Mouse (Mus musculus) cerebellum, postnatal 25 days (tissue): Measurements from ENCODE around the gene Rtl10.
A peak's percentile ranks its signal among the peaks of the same experiment; 100 is the strongest.
"Not testable (repeated sequence)": the region's sequence is repeated elsewhere in the genome, so short reads cannot be mapped to it uniquely, and the experiment has no call there.

Source experiments
- DNase-seq, 2 experiments: peaks; one replicate each; pipeline ENCODE4 v3.0.0; 2021; ENCODE audit warnings: mixed read lengths in 2 of 2

The Rtl10 gene

DNA sequence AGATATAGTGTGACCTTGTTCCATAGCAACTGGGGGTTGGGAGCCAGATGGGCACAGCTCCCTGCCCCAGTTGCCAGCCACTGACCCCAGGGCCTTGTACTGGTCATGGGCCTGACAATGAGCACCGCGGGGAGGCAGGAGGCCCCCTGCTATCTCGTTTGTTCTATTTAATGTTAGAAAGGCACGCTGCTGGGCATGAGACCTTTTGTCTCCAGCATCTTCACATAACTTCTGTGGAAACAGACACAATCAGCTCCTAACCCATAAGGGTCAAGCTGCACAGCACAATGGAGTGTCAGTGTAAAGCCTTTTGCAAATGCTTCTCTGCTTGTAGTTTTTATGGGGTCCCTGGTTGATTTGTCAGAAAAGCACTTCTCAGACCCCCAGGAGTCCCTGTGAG lies 14.3 kb upstream of the Rtl10 start:
- DNase-seq, result no peak

DNA sequence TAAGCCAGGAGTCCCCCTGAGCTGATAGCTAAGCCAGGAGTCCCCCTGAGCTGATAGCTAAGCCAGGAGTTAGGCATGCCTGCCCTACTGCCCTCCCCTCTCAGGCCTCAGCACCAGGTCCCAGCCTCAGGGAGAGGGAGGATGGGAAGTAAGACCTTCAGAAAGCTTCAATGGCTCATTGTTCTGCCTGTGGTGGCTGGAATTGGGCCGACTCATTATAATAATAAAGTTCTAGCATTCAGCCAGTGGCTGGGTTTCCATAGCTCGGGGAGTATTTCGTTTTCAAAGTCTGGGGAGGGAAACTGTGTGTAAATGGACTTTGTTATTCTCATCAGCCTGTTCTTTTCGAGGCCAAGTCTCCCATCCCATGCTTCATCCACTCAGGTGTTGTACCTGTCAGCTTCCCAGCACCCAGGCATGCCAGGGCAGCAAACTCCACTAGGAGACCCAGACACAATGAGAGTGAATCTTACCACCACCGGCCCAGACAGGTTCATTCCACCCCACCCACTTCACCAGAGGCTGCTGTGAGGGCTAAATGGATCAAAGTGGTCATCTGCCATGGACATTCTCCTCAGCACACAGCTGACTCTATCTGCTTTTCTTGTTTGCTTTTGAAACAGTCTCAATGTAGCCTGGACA lies 13.8 kb upstream of the Rtl10 start:
- DNase-seq, result no peak

DNA sequence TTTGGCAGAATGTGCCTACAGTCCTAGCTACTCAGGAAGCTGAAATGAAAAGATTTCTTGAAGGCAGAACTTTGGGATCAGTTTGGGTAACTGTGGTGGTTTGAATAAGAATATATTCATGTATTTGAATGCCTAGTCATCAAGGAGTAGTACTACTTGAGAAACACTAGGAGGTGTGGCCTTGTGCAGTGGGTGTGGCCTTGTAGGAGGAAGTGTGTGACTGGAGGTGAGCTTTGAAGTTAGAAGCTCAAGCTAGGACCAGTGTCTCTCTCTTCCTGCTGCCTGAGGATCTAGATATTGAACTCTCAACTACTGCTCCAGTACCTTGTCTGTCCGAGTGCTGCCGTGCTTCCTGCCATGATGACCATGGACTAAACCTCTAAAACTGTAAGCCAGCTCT lies 12.6 kb upstream of the Rtl10 start:
- no peak for DNase-seq

DNA sequence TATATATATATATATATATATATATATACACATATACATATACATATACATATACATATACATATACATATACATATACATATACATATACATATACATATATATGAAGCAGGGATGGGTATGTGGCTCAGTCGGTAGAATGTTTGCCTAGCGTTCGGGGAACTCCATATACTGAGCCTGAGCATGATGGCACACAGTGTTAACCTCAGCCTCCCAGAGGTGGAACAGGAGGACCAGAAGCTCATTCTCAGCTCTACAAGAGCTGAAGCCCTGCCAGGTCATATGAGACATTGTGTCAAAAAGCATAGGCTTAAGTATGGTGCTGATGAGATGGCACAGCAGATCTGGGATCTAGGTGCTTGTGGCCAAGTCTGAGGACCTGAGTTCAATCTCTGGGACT lies 8.4 kb upstream of the Rtl10 start:
- DNase-seq, result no peak

DNA sequence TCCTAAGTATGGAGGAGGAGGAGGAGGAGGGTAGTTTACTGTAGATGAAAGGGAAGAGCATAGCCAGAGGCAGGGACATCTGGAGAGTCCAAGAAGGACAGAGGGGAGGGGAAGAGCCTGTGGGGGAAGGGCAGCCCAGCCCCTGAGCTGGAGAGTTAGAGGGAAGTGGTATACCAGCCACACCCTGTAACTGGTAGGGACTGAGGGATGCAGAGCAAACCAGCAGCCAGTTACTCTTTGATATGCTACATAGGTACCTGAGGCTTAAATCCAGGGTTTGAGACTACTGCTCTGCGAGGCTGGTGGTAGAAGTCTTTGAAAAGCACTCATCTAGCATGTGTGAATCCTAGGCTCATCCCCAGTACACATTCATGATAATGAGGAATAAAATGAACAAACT lies 7.8 kb upstream of the Rtl10 start:
- DNase-seq, result no peak

DNA sequence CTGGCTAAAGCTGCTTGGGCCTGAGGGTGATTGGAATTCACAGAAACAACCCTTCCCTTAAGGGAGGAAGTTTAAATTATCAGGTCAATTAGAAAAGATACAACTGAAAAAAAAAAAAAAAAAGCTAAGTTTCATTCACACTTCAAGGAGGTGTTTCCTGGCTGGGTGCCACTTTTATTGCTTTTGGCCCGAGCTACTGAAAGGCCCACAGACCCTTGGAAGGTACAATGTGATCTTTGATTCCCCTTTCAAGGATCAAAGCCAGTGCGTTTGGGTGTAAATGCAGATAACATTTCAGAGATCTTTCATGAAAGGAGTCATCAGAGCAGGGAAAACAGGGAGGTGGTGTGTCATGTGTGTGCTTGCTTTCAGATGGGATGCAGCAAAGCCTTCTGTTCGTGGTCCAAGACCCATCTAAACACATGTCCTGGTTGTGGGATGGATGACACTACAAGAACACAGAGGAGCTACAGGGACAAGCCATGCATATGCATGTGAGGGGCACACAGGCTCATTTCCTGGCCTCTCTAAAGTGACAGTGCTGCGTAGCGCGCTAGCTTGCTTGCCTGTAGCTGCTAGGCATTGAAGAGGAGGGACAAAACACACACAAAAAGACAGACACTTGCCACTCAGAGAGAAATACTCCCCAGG lies 711 bp upstream of the Rtl10 start:
- peak in 1 of 2 experiments; percentile 24 for DNase-seq

DNA sequence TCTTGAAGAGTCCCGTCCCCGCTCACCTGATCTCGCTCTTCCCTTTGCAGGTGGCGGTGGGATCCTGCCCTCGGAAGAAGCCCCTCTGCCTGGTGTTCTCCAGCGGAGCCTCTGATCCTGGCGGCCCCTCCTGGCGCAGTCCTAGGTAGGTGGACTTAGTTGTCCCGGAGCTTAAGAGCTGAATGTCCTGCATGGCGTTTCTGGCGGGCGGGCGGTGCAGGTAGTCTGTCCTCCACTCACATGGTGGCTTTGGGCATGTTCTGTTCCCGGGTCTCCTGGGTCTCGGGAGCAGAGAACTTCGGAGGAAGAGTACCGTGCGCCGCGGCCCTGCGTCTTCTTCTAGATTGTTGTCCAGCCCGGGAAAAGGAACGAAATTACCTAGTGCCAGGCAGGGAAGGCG lies 295 bp downstream of the Rtl10 start:
- DNase-seq, result no peak

DNA sequence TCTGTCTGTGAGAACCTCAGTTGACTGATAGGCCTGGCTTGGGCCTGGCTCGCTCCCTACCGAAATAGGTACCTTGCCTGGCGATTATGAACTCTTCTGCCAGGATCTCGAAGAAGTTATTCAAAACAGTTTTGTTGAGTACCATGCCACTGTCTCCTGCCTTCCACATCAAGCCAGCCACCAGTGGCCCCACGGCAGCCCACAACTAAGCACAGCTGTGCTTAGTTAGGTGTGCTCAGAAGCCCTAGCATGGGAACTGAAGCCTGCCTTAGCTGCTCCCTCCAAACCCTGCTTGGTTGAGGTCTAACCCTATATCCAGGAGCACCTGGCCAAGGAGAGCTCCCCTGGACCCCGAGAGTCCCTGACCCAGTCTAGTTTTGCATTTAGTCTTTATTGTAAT lies 2.8 kb downstream of the Rtl10 start:
- no peak for DNase-seq

DNA sequence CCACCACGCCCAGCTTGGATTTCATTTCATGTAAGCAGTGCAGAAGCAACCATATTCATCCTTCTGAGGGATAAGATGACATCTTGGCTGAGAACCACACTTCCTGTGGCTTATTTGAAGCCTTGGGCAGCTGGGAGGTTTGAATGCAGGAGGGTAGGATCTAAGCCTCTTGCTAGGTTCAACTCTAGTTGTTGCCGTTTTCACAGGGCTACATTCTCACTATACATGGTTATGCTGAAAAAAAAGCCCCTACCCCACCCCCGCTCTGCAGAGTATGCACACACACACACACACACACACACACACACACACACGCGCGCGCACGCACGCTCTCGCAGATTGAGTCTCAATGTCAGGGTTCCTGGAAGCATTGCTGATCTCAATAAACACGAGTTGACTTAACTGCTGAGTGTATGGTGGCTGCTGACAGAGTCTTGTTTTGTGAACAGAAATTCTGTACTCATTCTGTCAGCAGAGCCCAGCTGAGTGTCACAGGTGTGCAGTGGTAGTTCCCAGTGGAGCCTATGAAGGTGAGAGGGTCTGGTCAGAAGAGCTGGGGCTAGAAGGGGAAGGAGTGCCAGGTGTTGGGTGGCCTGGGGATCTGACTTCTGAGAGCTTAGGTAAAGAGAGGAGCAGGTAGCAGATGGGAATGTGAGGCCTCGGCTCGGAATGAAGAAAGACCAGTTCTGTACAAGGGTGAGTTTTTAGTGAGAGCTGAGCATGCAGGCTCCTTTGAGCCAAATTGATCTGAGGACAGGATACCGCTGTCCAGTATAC lies 5.1 kb downstream of the Rtl10 start:
- no peak for DNase-seq

DNA sequence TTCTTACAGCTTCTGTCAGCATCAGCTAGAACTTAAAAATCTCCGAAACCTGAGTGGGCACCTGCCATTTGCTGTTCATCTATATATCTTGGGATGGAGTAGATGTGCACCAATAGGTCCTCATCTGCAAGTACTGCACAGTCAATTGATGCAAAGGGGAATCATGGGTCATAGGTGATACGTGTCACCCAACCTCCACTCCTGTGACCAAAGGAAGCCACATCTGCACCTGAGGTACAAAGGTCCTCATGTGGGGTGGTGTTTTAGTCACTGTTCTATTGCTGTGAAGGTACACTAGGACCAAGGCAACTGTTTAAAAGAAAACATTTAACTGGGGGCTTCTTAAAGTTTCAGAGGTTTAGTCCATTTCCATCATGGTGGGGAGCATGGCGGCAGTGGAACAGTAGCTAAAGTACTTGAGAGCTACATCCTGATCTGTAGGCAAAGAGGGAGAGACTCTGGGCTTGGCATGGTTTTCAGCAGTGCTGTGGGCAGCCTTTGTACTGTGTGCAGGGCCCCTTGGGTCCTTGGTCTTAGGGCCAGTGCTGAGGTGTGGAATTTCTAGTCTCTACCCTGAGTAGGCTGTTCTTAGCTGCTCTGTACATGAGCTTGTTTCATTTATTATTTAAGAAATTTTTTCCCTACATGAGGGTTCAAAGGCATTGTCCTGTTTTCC lies 8.0 kb downstream of the Rtl10 start:
- DNase-seq, result no peak

DNA sequence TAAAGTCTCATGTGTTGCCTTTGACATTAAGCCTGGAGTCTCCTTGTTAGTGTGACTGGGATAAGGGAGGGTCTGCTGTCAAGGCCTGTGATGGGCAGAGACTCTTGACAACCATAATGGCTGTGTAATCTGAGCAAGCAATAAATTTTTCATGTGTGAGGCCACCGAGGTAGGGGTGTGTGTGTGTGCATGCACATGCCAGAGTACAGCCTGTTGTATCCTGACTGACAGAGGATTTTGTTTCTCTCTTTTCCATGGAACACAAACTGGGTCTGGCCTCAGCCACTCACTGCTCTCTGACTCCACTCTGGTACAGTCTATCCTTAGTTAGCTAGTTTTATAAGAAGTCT lies 8.5 kb downstream of the Rtl10 start:
- no peak for DNase-seq

DNA sequence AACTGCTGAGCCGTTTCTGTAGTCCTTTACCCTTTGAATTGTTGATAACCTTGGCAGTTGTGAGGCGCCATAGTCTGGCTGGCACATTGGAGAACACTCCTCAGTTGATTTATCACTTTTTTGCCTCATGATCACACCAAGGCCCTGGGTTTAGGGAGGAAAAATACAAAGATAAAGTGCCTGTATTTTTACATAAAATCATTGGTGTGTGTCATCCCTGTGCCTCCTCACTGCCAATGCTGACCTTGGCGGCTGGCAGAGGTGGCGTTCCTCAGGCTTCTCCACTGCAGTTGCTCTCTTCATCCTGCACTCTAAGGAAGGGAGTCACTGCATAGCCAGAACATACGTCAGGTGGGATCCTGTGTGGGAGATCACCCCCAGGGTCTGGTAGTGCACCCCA lies 13.0 kb downstream of the Rtl10 start:
- no peak for DNase-seq

DNA sequence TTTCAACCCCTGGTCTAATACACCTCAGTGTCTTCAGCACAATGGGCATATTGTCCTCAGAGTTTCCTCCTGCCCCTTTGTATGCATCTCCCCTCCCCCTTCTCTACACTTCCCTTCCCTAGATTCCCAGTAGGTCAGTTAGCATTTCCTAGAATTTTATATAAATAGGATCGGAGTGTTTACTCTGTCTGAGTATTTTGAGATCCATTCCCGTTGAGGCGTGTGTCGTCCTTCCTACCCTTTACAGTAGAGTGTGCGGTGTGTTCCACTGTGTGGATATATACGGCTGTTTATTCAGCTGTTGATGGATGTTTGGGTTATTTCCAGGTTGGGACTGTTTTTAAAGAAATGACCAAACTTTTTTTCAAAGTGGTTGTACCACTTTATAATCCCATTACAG lies 14.8 kb downstream of the Rtl10 start:
- no peak for DNase-seq

DNA sequence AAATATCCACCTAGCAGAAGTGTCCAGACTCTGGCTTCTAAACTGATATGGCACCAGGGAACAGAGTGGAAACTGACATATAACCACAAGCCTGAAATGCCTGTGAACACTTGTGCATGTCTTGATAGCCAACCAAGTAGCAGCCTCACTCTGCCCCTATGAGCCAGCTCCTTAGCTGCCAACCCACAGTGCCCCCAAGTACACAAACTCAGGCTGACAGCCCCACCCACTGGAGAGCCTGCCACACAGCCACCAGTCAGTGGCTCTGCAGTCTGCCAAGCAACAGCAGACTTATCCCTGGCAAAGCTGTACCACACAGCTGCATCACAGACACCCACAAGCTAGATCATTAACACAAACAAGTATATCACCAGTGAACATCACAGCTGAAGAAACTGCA lies 19.4 kb downstream of the Rtl10 start:
- peak in 1 of 2 experiments; percentile 19 for DNase-seq

DNA sequence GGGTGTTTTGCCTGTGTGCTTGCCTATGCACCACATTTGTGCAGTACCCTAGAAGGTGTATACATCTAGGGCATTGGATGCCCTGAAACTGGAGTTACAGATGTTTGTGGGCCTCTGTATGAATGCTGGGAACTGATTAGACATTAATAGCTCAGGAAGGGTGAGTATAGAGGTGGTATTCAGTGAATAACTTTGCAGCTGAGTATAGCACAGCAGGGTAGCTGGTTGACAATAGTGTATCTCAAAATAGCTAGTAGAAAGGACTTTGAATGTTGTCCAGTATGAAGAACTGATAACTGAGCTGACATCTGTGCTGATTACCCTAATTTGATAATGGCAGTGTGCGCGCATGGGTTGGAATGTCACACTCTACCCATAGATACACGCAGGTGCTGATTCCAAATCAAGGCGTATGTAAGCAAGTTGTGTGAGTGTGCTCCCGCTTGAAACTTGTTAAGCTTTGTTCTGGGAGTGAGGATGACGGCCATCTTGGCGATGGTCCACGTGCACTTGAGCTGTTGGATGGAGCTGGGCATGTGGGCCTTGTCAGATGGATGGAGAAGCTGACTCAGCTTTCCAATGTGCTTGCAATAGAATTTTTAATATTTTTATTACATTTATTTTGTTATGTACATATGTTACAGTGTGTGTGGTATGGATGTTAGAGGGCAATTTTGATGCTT lies 25.0 kb downstream of the Rtl10 start:
- no peak for DNase-seq

DNA sequence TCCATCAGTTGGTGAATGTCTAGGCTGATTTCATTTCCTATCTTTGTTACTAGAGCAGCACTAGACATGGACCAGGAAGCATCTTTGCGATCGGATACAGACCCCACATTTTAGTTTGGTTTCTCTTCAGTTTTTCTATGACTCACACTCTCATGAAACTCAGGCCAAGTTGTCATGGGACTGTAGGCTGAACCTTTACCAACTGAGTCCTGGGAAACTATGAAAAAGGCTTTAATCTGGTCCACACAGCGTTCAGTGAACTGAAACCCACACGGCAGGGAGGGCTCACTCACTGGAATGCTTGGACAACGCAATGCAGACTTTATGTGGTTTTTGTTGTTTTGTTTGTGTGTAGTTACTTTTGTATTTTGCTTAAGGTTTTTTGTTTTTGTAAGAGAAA lies 30.0 kb downstream of the Rtl10 start:
- no peak for DNase-seq

DNA sequence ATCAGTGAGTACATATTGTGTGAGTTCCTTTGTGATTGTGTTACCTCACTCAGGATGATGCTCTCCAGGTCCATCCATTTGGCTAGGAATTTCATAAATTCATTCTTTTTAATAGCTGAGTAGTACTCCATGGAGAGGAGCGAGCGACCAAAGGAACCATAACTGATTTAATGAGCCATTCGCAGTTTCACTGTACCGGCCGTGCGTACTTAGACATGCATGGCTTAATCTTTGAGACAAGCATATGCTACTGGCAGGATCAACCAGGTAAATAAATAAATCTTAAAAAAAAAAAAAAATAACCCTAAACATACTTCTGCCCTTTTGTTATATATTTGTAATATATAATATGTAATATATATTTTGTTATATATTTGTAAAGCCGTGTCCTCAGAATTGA lies 34.4 kb downstream of the Rtl10 start:
- DNase-seq, result not testable (repeated sequence)

DNA sequence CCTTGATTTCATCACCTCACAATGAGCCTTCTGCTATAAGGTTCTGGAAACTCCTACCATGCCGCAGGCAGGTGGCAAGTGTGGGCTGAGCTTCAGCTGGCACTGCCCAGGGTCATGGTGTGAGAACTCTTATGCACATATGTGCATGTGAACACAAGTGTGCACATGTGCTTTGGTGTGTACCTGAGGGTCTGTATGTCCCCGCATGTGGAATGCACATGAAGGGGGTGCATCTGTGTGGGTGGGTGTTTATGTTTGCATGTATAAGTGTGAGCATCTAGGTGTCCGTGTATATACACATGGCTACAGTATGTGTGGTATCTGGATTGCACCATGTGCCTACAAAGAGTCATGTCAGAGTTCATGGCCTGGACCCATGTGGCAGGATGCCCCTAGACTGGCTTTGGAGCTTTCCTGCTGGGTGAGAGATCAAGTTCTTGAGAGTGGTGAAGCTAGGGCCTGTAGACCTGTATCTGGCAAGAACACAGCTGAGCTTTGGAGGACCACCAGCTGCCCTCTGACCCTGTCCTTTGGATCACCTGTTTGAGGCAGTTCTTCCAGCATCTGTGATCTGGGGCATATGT lies 38.8 kb downstream of the Rtl10 start:
- DNase-seq, result no peak

DNA sequence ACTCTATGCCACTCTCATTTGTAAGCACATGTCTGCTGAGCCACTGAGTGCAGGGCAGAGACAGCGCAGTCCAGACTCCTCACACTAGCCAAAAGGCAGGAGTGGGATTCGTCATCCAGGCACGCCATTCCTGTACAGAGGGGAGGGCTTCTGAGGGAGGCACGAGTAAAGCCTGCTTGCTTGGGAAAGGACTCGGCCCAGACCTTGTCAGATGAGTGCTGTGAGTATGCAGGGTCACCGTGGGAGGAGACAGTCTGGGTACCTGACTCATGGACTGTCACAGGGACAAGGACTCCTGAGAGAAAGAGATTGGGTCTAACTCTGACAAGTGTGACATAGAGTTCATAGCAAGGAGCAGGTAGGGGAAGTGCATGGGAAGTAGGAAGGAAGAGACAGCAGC lies 40.6 kb downstream of the Rtl10 start:
- no peak for DNase-seq

DNA sequence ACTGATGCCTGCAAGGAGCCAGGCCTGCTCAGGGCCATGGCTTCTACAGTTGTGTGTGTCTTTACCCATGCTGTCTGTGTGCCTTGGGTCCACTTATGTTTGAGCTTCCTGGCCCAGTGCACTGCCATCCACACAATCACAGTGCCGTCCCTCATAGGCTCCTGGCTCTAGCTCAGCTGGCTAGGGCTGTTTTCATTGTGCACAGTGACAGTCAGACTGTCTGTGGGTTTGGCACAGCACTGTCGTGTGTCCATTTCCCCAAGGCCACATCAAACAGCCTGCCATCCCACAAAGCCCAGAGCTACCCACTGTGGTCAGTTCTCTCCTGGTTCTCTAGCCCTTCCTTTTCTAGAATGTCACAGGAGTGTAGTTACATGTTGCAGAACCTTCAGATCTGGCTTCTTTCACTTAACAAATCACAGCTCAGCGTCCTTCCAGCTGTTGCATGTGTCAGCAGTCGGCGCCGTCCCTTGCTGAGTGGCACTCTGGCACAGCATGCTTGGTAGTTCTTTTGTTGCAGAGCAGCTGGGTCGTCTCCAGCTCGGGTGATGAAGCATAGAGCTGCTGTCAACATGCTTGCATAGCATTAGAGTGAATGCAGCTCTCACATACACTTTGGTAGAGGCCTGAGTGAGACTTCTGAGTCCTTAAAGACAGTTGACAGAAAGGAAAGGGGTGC lies 44.6 kb downstream of the Rtl10 start:
- DNase-seq, result no peak

DNA sequence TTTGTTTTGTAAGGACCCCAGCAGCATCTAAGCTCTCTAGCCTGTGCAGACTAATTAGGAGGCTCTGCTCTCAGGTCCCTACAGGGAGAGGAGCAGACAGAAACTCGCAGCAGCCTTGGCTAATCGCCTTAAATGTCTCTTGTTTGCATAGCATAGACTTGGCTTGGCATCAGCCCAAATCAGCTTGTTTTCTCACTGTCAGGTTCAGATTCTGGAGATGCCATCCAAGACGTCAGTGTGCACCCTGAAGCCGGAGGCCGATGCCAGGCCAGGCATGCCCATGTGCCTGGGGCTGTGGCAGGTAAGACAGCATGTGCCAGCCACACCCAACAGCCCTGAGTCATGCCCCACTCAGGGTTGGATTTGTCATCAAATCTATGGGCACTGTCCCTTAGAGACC lies 49.2 kb downstream of the Rtl10 start:
- DNase-seq, result peak; percentile 10 to 15
